Mouse (Mus musculus) heart, adult 2 months (tissue): ENCODE measurements around the gene Lsmem1.

ENCODE experiments used
- CTCF ChIP-seq: fragments of 200-600 bp; IDR thresholded peaks from 2 replicates; pipeline ENCODE4 v1.8.1; 2022; ENCODE audit warnings: antibody characterized with exemption, mild to moderate bottlenecking, moderate library complexity
- POLR2A ChIP-seq: fragments of 200-500 bp; IDR thresholded peaks from 2 replicates; pipeline ENCODE4 v1.6.1; 2011; ENCODE audit warnings: mild to moderate bottlenecking, low read depth, low read length, control low read depth; ENCODE audit not compliant: insufficient read depth

DNA sequence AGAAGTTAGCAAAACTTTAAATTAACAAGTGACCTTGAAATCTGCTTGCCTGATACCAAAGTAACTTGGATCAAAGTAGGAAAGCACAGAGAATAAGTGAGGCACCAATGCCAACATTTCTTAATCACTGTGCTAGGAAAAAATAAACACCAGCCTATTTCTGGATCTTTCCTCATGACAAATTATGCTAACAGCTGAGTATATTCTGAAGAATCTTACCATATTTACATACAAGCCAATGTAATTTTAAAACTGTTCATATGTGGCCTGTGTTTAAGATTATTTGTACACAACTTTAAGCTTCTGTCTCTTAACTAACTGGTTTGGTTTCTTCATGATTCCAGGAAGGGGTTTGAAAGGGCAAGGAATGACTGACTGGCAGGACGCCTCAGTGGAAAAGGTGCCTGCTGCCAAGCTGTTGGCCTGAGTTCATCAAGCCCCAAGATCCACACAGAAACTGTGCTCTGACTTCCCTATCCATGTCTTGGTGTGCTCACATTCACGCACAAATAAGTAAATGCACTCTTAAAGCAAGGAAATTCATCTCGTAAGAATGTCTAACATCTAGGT is 20.8 kb upstream of the Lsmem1 start:
- TF ChIP-seq POLR2A (no peak), CTCF (no peak)
